Mouse (Mus musculus) hindbrain, embryonic 11.5 days (tissue): ENCODE measurements at regions not wholly inside any gene's neighbourhood (a gene's known extent, or its start where the extent isn't known, plus 50 kb on each side); places are given as distances from the start of the nearest gene placed in this dataset.
"Not testable (repeated sequence)": the region's sequence is repeated elsewhere in the genome, so short reads cannot be mapped to it uniquely, and the experiment has no call there.

Experiments used
- ATAC-seq: fragments of 200-750 bp; cut with Nextera tagmentation; 2 replicates; pipeline ENCODE4 v1.8.0; 2017; ENCODE audit warnings: mild to moderate bottlenecking, moderate TSS enrichment, moderate library complexity; ENCODE audit not compliant: low FRiP score
- DNase-seq: peaks from one replicate; pipeline ENCODE4 v3.0.0-alpha.2; 2015; ENCODE audit warnings: low spot score
- H3K27ac ChIP-seq: fragments of 300-500 bp; sonication (generic); 2 replicates; pipeline ENCODE4 v1.5.1; 2014; ENCODE audit warnings: mild to moderate bottlenecking, low read depth, low read length
- H3K27me3 ChIP-seq: fragments of 300-500 bp; sonication (generic); 2 replicates; pipeline ENCODE4 v1.6.1; 2014; ENCODE audit warnings: mild to moderate bottlenecking, low read length, moderate library complexity, mixed read lengths; ENCODE audit not compliant: control insufficient read depth, insufficient read depth
- H3K36me3 ChIP-seq: fragments of 300-500 bp; sonication (generic); 2 replicates; pipeline ENCODE4 v1.6.1; 2014; ENCODE audit warnings: mild to moderate bottlenecking, low read length, moderate library complexity, mixed read lengths; ENCODE audit not compliant: control insufficient read depth, insufficient read depth
- H3K4me1 ChIP-seq: fragments of 300-500 bp; sonication (generic); replicated peaks from 2 replicates; pipeline ENCODE4 v1.6.1; 2014; ENCODE audit warnings: low read length, mixed read lengths; ENCODE audit not compliant: control insufficient read depth, insufficient read depth
- H3K4me2 ChIP-seq: fragments of 300-500 bp; sonication (generic); replicated peaks from 2 replicates; pipeline ENCODE4 v1.6.1; 2014; ENCODE audit warnings: mild to moderate bottlenecking, low read depth, low read length
- H3K4me3 ChIP-seq: fragments of 300-500 bp; sonication (generic); 2 replicates; pipeline ENCODE4 v1.5.1; 2014; ENCODE audit warnings: low read depth, low read length
- H3K9ac ChIP-seq: fragments of 300-500 bp; sonication (generic); 2 replicates; pipeline ENCODE4 v1.6.1; 2014; ENCODE audit warnings: low read depth, low read length
- H3K9me3 ChIP-seq: fragments of 300-500 bp; sonication (generic); 2 replicates; pipeline ENCODE4 v1.6.1; 2016; ENCODE audit warnings: low read length; ENCODE audit not compliant: control insufficient read depth
- WGBS: fragments of 180-500 bp; shearing (Covaris S2); extraction: QIAGEN DNeasy Blood & Tissue Kit; methylation state at CpG from one replicate; pipeline ENCODE4 v1.1.7; 2014; 5-methylcytosine and 5-hydroxymethylcytosine counted together

DNA sequence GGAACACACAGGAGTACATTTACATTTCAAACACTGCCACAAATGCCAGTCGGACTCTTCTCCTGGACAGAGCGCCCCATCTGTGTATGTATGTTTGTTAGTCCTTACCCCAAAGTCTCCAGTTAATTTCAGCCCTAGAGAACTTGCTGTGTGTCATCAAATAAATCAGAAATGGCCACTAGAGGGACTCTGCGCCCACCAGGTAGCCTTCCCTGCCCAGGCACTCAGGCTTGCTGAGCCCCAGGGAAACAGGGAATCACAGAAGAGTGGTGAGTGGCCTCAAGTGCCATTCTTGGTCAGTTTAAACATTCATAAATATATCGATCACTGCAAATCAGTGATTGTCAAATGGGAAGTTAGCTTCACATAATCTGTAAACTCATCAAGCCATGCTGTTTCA, 102.8 kb upstream of the Ube2dnl1 start:
- H3K9me3 ChIP-seq, ATAC-seq: not testable (repeated sequence)
- 82% methylated on average over 3 of the region's 4 CpGs for WGBS

GRCm38 (mm10) chrX:114816267-114816666, 88.5 kb upstream of the Ube2dnl1 start:
- Histone ChIP-seq H3K4me3 (no peak overlapping the region), H3K27ac (no peak overlapping the region), H3K4me1 (no peaks in the 10 kb centered on the region), H3K36me3 (no peaks in the 10 kb centered on the region), H3K4me2 (no peak overlapping the region), H3K9me3 (no peaks in the 10 kb centered on the region), H3K27me3 (no peaks in the 10 kb centered on the region), H3K9ac (no peak overlapping the region)
- ATAC-seq (no peak), DNase-seq (peak; percentile 30)
- WGBS: 28% methylated on average over 4 of the region's 4 CpGs

More for the DNA sequence above, 102.8 kb upstream of the Ube2dnl1 start:
- H3K36me3 ChIP-seq, DNase-seq, H3K27ac ChIP-seq, H3K4me1 ChIP-seq, H3K4me2 ChIP-seq, H3K27me3 ChIP-seq, H3K4me3 ChIP-seq, H3K9ac ChIP-seq: not testable (repeated sequence)

DNA sequence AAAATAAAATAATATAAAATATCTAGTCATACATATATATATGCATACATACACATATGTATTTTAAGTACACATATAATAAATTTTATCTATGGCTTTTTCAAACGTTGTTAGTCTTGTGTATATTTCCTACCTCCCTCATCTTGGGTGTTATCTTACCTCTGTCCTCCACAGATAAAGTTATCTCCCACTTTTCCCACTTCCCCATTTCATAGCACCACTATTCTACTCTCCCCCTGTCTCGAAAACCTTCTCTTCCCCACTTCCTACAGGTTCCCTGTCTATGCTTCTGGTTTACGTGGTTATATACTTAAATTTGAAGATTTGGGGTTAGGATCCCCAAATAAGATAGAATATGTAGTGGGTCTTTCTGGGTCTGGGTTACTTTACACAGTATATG, 67.9 kb upstream of the Ube2dnl1 start:
- no peaks in the 10 kb centered on the region for H3K36me3 ChIP-seq
- no peak overlapping the region for H3K4me3 ChIP-seq
- H3K9me3 ChIP-seq: no peaks in the 10 kb centered on the region
- no peaks in the 10 kb centered on the region for H3K4me1 ChIP-seq
- no peak for ATAC-seq
- no peak overlapping the region for H3K4me2 ChIP-seq
- H3K27me3 ChIP-seq: no peaks in the 10 kb centered on the region
- H3K9ac ChIP-seq: no peak overlapping the region
- WGBS: 75% methylated on average over 3 of the region's 3 CpGs
- DNase-seq: no peak
- H3K27ac ChIP-seq: no peak overlapping the region

GRCm38 (mm10) chrX:114843510-114843909, 61.3 kb upstream of the Ube2dnl1 start:
- DNase-seq: no peak
- H3K36me3 ChIP-seq: no peaks in the 10 kb centered on the region
- H3K4me2 ChIP-seq: no peak overlapping the region
- H3K27me3 ChIP-seq: no peaks in the 10 kb centered on the region
- H3K9ac ChIP-seq: no peak overlapping the region
- H3K27ac ChIP-seq: no peak overlapping the region
- H3K9me3 ChIP-seq: no peaks in the 10 kb centered on the region
- WGBS: 93% methylated on average over 1 of the region's 1 CpGs
- H3K4me3 ChIP-seq: no peak overlapping the region
- no peak for ATAC-seq
- no peaks in the 10 kb centered on the region for H3K4me1 ChIP-seq
